Mouse (Mus musculus) spleen, postnatal 36 days (tissue): Measurements from ENCODE around the gene Slc25a21.
"Not testable (repeated sequence)": the region's sequence is repeated elsewhere in the genome, so short reads cannot be mapped to it uniquely, and the experiment has no call there.

Source experiments
- DNase-seq, 2 experiments: peaks; one replicate each; pipeline ENCODE4 v3.0.0; 2022; ENCODE audit warnings: low spot score in 2 of 2, mixed read lengths in 1 of 2

Slc25a21 gene

DNA sequence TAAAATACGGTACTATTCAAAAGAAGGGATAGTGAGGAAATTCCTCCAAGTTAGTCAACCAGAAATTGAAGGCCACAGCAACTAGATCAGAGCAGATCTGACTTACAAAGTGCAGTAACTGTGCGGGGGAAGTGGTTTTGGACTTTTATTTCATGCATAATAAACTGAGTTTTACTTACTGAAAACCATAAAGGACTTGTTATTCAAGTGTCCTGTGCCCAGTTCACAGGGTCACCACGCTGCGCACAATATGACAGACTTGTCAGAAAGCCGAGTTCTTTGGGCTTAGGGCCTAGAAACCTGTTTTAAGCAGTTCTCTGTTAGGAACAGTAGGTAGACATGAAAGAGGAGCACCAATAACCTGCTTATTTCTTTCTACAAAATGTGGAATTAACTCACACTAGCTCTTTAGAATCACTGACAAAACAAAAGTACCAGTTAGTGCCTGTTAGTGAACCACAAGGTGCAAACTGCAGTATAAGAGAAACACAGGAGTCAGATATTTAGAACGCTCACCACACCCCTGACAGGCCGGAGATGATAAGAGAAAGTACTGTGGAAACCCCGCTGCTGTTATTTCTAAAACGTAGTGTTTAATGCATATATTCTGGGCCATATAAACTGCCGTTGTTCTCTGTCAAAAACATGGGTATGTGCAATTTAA is at the start of gene Slc25a21:
Gene Slc25a21, minus strand, starts transcription at position 110 of the 664 bp plus-strand sequence.
- DNase-seq: peak; percentile 18 to 57

DNA sequence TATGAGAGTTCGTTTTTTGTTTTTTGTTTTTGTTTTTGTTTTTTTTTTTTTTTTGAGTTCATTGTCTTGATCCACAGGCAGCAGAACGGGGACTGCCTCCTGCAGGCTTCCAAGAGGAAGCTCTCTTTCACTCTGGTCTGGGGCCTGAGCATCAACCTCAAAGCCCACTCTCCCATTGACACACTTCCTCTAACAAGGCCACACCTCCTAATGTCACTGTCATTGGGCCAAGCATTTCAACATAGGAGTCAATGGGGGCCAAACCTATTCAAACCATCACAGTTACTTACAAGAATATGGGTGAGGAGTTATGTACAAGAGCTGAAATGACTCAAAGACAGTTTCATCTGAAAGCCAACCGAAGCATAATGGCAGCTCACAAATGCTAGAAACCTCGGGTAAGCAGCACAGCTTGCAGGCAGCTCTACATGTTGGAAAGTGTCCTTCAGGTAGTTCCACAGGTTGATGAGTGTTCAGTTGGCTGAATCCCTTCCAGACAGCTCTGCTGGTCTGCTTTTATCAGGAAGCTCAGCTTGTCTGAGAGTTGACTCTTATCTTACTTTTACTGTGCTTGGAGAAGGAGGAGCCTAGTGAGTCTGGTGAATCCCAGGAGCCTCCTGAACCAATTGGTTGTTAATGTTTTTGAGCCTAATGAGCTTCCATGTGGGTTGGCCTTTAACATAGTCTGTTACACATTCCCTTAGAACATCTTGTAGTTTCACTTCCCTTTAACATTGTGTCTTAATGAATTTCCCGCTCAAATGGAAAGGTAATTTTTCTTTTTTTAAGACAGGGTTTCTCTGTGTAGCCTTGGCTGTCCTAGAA is 46.6 kb upstream of the Slc25a21 start:
- DNase-seq: peak; percentile 18 to 30

DNA sequence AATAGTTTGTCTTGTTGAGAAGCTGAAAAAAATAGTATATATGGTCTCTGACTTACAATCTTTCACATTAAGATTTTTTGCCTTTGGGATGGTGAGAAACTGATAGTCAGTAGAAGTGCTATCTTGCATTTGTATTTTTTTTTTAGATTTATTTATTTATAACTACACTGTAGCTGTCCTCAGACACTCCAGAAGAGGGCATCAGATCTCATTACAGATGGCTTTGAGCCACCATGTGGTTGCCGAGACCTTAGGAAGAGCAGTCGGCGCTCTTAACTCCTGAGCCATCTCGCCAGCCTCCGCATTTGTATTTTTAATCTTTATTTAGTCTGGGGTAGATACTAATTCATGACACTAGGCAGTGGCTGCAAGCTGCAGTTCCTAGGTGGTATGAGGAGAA is 36.1 kb upstream of the Slc25a21 start:
- DNase-seq: no peak

DNA sequence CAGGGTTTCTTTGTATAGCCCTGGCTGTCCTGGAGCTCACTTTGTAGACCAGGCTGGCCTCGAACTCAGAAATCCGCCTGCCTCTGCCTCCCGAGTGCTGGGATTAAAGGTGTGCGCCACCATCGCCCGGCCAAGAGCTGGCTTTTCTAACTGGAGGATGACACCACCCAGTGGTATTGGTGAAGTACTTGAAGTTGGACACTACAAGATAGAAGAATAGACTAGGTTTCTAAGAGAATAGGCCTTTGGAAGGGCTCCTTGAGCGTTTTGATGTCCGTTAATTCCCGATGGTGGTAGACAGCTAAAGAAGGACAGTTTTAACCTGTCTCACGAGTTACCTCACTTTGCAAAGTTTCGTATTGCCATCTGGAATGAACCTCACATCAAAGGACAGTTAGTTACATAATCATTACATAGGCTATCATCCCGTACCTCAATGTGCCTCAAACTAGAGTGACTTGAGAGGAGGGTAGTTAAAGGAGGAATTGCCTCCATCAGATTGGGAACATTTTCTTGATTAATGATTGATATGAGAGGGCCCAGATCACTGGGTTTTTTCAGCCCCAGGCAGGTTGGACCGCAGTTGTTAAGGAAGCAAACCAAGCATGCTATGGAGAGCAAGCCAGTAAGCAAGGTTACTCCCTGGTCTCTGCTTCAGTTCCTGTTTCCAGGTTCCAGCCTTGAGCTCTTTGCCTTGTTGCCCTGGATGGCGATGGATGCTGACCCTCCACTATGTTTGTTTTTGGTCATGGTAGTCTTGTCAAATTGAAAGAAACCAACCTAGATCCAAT is 34.0 kb upstream of the Slc25a21 start:
- DNase-seq: peak; percentile 41 to 56

DNA sequence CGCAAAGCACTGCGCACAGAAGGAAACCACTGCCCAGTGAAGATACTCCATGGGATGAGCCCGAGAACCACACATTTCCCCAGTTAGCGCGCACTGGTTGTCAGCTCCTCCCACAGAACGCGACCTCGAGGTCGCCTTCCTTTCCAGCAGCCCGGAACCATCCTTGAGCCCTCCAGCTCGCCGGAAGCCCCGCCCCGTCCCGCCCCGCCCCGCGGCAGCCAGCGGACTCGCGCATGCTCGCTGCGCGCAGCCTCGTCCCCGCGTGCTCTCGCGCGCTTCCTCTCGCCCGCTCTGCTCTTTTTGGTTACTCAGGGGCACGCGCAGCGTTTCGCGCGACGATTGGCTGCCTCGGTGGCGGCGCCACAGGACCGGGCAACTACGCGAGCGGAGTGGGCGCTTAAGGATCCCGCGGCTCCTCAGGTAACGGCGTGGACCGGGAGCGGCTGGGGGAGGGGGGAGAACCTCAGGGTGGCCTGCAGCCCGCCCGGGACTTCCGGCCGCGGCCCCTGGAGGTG is 33.0 kb upstream of the Slc25a21 start, which contains the start of the genes Prps1l3 and Mipol1:
Gene Prps1l3, plus strand, starts transcription at position 221 of the 515 bp plus-strand sequence.
Gene Mipol1, plus strand, starts transcription at position 236 of the 515 bp plus-strand sequence.
- DNase-seq: peak; percentile 88 to 90

DNA sequence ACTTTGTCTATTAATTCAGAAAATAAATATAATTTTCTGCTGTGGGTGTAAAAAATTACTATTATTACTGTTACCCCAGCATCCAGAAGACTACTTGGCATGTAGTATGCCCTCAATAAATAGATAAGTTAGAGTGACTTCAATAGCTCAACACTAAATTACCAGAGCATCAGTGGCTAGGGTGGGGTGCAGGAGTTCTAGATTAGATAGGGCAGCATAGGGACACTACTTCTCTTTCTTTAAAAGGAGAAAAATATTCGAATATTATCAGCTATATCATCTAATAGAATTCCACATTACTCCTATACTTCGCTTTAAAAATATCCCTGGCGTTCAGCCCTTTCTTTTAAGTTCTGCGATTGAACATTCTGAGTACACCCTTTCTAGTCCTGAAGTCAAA is 32.4 kb upstream of the Slc25a21 start:
- no peak for DNase-seq

DNA sequence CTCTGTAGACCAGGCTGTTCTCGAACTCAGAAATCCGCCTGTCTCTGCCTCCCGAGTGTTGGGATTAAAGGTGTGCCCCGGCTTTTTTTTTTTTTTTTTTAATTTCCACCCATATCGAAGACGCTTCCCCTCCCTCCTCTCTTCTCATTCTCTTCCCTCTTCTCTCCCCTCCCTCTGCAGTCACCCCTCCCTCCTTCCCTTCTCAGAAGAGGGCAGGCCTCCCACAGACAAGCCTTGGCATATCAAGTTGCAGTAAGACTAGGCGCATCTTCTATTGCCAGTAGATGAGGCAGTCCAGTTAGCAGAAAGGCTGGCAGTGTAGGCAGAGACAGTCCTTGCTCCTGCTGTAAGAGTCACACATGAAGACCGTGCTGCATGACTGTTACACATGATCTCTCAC is 30.5 kb upstream of the Slc25a21 start:
- no peak for DNase-seq

DNA sequence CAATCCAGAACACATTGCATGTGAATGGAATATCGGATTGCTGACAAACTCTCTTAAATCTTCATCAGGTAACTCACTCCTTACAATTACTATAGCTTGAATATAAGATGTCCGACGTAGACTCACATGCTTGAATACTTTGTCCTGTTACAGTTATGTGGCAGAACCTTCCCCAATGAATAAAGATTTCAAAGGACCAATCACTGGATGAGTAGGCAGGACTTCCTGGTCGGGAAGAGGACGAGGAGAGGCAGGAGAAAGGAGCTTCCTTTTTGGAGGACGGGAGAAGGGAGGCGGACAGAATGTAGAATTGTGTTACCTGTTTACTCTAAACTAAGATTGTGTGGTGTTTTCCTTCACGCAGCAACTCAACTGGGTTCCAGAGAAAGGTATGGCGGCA is 29.1 kb upstream of the Slc25a21 start:
- DNase-seq: no peak

DNA sequence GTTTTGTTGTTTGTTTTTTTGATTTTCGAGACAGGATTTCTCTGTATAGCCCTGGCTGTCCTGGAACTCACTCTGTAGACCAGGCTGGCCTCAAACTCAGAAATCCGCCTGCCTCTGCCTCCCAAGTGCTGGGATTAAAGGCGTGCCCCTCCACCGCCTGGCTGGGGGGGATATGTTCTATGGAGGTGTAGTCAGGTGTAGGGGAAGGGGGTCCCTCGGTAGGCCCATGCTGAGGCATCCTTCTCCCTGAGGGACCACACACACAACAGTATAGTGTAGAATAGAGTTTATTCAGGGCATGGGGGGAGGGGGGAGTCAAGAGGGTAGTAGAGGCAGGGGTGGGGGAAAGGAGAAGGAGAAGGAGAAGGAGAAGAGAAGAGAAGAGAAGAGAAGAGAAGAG is 15.2 kb upstream of the Slc25a21 start:
- DNase-seq: not testable (repeated sequence)

DNA sequence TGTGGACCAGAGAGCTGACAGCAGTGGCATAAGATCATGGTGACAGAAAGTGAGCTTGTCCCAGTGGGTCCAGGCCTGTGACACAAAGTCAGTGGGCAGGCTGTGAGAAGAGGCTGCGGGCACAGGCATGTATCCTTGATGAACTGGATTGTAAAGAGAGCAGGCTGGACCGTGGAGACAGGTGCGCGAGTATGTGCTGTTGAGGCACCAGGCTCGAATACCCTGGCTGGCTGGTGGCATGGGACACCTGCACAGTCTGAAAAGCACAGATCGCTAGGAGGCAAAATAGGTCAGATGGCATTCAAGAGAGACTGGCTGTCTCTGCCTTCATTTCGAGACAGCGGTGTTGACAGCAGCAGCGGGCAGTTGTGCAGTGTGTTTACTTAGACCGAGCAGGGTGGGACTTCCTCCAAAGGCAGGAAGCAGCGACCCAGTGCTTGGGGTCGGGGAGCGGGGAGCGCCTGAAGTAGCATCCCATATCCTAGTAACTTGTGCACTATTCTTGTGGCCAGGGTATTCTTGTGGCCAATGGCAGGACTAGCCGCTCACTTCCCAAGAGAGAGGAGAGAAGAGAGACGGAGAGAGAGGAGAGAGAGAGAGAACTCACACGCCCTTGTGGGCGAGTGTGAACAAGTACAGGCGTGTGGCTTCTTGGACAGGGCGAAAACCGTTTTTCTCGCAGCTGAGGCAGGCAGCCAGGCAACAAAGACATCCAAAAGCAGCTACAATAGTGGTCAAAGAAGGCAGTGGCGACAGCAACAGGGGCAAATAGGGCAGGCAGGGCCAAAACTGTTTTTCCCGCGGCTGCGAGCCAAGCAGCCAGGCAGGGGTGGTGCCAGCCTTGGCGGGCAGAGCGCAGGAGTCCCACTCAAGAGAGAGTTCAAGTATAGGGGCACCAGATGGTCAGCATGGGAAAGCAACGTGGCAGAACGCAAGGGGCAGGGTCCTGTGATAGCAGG is 14.4 kb upstream of the Slc25a21 start:
- DNase-seq: peak; percentile 54

DNA sequence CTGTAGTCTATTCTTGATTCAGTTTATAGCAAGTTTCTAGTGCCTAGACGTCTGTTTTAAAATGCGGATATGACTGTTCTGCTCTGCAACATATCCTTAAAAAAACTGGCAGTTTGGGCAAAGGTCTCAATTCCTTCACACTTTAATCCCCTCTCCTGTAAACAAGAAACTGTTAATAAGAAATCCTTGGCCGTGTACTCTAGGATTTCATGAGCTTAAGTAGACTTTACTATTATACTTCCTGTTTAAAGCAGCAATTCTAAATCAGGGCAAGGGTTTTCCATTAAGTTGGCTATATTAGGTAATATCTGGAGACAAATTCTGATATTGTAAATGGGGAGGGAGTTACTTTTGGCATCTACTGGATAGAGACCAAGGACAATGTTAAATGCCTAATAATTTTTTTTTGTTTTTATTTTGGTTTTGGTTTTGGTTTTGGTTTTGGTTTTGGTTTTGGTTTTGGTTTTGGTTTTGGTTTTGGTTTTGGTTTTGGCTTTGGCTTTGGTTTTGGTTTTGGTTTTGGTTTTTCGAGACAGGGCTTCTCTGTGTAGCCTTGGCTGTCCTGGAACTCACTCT is 7.1 kb upstream of the Slc25a21 start:
- DNase-seq: no peak

DNA sequence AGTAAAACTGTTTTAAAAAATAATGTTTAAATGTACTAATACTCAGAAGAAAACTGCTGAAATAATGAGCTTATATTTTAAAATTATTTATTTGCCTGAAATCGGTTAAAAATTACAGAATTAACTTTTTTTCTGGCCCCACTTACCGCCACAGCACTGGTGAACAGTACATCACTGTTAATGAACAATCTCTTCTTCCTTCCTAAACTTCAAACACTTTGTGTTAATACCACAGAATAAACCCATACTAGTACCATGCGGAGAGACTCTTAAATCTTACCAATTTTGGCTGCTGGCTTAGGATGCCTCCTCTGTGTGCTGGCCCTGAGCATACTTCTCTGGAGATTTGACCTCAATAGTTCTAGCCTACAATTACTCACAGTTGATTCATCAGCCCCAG is 4.6 kb upstream of the Slc25a21 start:
- no peak for DNase-seq

DNA sequence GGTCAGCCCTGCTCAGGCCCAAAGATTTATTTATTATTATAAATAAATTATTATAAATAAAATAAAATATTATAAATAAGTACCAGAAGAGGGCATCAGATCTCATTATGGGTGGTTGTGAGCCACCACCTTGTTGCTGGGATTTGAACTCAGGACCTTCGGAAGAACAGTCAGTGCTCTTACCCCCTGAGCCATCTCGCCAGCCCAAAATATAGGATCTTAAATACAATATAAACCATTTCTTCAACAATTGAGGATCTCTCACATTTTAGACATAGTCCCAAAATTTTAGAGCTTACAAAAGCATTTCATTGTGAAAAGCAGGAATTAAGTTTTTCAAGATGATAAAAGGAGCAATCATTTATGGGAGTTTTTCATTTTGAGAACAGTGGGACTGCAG is 2.2 kb upstream of the Slc25a21 start:
- no peak for DNase-seq

DNA sequence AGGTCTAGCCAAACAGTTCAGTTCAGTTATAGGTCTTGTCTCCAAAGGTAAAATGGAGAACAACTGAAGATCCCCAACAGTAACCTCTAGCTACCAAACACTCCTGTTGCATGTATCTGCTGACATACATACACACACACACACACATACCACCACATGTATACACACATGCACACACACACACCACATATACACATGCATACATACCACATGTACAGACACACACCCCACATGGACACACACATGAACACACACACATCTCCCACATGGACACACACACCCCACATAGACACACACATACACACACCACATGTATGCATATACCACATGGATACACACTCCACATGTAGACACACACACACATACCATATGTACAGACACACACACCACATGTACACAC is 997 bp upstream of the Slc25a21 start:
- DNase-seq: no peak

DNA sequence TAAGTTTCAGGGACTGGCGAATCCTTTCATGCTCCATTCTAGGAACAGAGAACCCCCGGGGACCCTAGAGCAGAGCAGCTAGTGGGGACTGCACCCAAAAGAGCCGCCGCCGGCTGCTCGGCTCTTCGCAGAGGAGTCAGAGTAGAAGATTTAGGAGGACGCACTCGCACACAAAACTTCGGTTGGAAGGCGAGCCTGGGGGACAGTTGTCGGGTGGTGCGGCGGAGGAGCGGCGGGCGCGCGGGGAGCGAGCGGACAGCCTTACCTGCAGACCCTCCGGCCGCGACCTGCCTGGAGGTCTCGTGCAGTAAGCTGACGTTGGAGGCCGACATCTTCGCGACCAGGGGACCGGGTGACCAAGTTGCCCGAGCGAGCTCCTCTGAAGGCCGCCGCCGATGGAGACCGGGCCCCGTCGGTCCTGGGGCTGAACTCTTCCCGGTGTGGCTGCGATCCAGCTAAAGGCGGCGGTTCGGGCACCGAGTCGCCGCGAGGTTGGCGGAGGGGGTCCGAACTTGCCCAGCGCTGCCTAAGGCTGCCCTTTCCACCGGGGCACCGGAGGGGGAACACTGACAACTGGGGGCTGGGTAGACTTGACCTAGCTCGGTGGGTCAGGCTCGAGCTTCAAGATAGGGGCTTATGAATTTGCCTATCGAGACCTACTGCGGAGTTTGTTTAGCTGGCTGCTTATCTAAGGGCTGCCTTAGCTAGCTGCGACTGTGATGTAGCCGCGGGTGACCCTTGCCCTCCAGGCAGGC is 487 bp downstream of the Slc25a21 start:
- DNase-seq: peak; percentile 20 to 34

DNA sequence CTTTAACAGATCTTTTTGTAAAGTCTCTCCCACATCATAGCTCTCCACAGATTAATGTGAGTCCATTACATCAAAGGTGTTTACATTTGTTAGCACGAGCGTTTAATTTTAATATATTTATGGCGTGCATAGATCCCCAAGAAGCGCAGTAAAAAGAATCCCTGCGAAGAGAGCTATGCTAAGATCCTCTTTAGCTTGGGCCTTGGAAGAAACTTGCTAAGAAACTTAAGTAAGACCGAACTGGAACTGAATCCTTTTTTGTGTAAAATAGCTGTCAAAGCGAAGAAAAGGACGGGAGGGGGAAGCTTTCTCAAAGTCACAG is 1.0 kb downstream of the Slc25a21 start:
- no peak for DNase-seq

DNA sequence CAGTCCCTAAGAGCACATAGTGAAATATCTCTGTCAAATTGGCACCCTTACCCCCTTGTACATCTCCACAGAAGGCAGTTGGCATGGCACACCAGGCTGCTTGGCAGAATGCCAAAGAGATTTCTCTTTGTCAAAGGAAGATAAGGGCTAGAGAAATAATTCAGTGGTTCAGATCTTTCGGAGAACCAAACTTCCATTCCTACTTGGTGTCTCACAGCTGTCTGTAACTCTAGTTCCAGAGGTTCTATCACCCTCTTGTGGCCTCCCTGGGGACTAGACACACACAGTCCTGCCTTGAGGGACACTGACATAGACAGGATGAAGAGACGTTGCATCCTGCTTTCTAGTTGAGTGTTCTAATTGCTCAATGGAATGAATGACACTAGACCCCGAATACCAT is 2.7 kb downstream of the Slc25a21 start:
- DNase-seq: peak; percentile 15 to 46

DNA sequence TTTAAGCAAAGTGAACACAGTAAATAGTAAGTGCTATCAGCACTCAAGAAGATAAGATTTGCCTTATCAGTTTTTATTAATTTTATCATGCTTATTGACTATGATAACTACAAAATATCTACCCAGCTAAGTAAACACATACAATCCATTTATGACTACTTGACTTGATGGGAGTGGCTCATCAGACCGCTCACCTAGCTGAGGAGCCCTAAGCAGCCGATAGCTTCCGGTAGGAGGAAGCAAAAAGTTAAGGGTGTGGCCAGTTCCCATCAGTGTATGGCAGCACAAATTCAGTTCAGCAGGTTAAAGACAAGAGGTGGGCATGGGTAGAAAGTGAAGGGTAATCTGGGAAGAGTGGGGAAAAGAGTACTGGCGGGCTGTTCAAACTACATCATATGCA is 10.2 kb downstream of the Slc25a21 start:
- DNase-seq: no peak

DNA sequence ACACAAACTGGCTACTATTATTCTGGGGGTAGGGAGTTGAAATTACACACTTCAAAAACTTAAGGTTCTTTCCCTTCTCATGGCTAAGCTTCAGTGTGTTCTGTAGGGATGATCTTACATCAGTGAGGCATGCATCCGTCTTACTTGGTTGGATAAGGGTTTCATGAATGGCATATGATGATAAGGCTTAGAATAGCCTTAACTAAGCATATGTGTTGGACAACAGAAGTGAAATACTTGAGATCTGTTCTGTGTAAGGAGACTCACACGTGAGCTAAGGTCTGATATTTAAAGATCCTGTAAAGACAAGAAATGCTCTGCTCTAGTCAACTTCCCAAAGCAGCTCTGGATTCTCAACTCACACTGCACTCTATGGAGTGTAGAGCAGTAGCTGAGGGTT is 11.1 kb downstream of the Slc25a21 start:
- no peak for DNase-seq

DNA sequence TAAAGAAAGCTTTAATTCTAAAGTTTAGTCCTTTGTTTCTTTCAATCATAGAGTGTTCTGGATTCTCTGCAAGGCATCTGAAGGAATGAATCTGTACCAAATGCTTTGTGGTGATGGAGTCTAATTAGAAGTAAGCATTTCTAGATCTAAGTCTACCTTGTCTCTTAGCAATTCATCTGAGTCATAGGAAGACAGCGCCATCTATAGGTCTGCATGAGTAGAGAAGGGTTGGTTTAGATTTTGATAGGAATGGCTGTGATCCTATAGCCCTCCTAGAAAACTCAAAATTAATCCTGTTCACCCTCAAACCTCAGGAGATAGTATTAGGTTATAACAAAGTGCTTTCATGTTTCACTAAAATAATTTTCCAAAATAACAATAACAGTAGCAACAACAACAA is 11.8 kb downstream of the Slc25a21 start:
- DNase-seq: peak in 1 of 2 experiments; percentile 8
